Comparison of ENCODE assay signal across 11 mouse cellular contexts in genomic region chr16:37728674-37729073, GRCm38 (mm10). TPM values are rescaled to one million over a fixed set of nuclear protein-coding genes. Genes with fewer than 3 reads are reported as not detected.
DNase-seq lines count a peak whose midpoint lies in the region; ATAC-seq and TF ChIP-seq lines count a peak whose summit lies in the region.
"Had no signal": no experiment of that assay in that cellular context is flagged by ENCODE, and none has a peak within 500 bp of the region (broad histone marks: within the 10 kb centered on the region; RNA-seq: fewer than 3 reads in every experiment).

No protein-coding gene starts in this region.

- H3K36me3 ChIP-seq in heart, postnatal 0 days (replicated peaks; ENCODE audit: control insufficient read depth, insufficient read depth, low read length) = no peaks in the 10 kb centered on the region
- H3K36me3 ChIP-seq in myocyte (ENCODE audit: control insufficient read depth, insufficient read depth) = no peaks in the 10 kb centered on the region
- no peaks in the 10 kb centered on the region for H3K36me3 ChIP-seq in midbrain, embryonic 16.5 days (ENCODE audit: control insufficient read depth, insufficient read depth, low read length)
- H3K36me3 ChIP-seq: neural tube, embryonic 12.5 days had no signal

- no peaks in the 10 kb centered on the region for H3K27me3 ChIP-seq in heart, postnatal 0 days (ENCODE audit: control insufficient read depth, insufficient read depth, low read length)
- no peaks in the 10 kb centered on the region for H3K27me3 ChIP-seq in myocyte (ENCODE audit: control insufficient read depth, insufficient read depth, insufficient read length)
- H3K27me3 ChIP-seq in midbrain, embryonic 16.5 days (ENCODE audit: control insufficient read depth, insufficient read depth, low read depth, low read length) = no peaks in the 10 kb centered on the region
- H3K27me3 ChIP-seq: neural tube, embryonic 12.5 days had no signal

- TF ChIP-seq CTCF in lung, adult 2 months (IDR thresholded peaks at IDR 0.05; ENCODE audit: insufficient read depth, low read length) = no peak
- no peak for TF ChIP-seq CTCF in embryonic fibroblast, embryonic 13.5 days (IDR thresholded peaks at IDR 0.05; ENCODE audit: borderline replicate concordance, insufficient read depth, low read length)
- TF ChIP-seq CTCF in heart, postnatal 0 days (IDR thresholded peaks at IDR 0.05; ENCODE audit: low read depth) = no peak

- peak; percentile 64 for ATAC-seq in heart, postnatal 0 days (ENCODE audit: insufficient read depth, low read depth)
- ATAC-seq in midbrain, embryonic 16.5 days = no peak

- peak; percentile 32 to 59 for DNase-seq in lung, adult 18-20 months
- no peak for DNase-seq in lung, adult 2 months
- peak; percentile 76 for DNase-seq in heart, postnatal 0 days (ENCODE audit: low spot score)
- no peak for DNase-seq in right cerebral cortex, postnatal 10 days (ENCODE audit: low spot score in 2 of 2)
- DNase-seq in left cerebral cortex, adult 8-10 months (ENCODE audit: low spot score in 2 of 2) = no peak
- DNase-seq: kidney, adult 9 months had no signal

- no peak overlapping the region for H3ac ChIP-seq in myocyte (ENCODE audit: control insufficient read depth, insufficient read length)

- no peak for TF ChIP-seq POLR2A in lung, adult 2 months (IDR thresholded peaks at IDR 0.05; ENCODE audit: borderline replicate concordance, extremely low read depth, low read depth, low read length)
- TF ChIP-seq POLR2A in embryonic fibroblast, embryonic 13.5 days (IDR thresholded peaks at IDR 0.05; ENCODE audit: low read depth, low read length) = no peak
- no peak for TF ChIP-seq POLR2A in myocyte (IDR thresholded peaks at IDR 0.05; ENCODE audit: insufficient read length, low read depth)

- peak overlapping the region; percentile 100 for H3K27ac ChIP-seq in embryonic fibroblast, embryonic 13.5 days (ENCODE audit: insufficient read depth, low read length)
- peak overlapping the region; percentile 79 for H3K27ac ChIP-seq in heart, postnatal 0 days (ENCODE audit: low read depth)
- H3K27ac ChIP-seq in midbrain, embryonic 16.5 days (ENCODE audit: low read length) = no peak overlapping the region
- H3K27ac ChIP-seq: neural tube, embryonic 12.5 days had no signal

- H3K9me3 ChIP-seq in heart, postnatal 0 days (replicated peaks; ENCODE audit: control insufficient read depth, low read length) = no peaks in the 10 kb centered on the region
- no peaks in the 10 kb centered on the region for H3K9me3 ChIP-seq in midbrain, embryonic 16.5 days (replicated peaks; ENCODE audit: control insufficient read depth, low read length, poor library complexity, severe bottlenecking)
- H3K9me3 ChIP-seq: neural tube, embryonic 12.5 days had no signal

- no peak for TF ChIP-seq EP300 in heart, postnatal 0 days (IDR thresholded peaks at IDR 0.05; ENCODE audit: low read depth)

- WGBS in lung, adult 2 months = 60% methylated on average over 1 of the region's 1 CpGs
- 28% methylated on average over 1 of the region's 1 CpGs for WGBS in heart, postnatal 0 days
- 72% methylated on average over 1 of the region's 1 CpGs for WGBS in midbrain, embryonic 16.5 days

- no peak overlapping the region for H3K4me2 ChIP-seq in heart, postnatal 0 days (ENCODE audit: low read depth, low read length)
- H3K4me2 ChIP-seq in myocyte (ENCODE audit: low read depth) = no peak overlapping the region
- no peak overlapping the region for H3K4me2 ChIP-seq in midbrain, embryonic 16.5 days (ENCODE audit: low read length)
- H3K4me2 ChIP-seq: neural tube, embryonic 12.5 days had no signal

- H3K79me2 ChIP-seq in myocyte (ENCODE audit: control insufficient read depth, insufficient read depth) = no peaks in the 10 kb centered on the region

- H3K4me3 ChIP-seq in lung, adult 2 months (replicated peaks; ENCODE audit: extremely low read depth, low read depth, low read length) = no peak overlapping the region
- no peak overlapping the region for H3K4me3 ChIP-seq in embryonic fibroblast, embryonic 13.5 days (ENCODE audit: insufficient read depth, low read length)
- H3K4me3 ChIP-seq in heart, postnatal 0 days (ENCODE audit: low read depth, low read length) = no peak overlapping the region
- H3K4me3 ChIP-seq in myocyte = no peak overlapping the region
- no peak overlapping the region for H3K4me3 ChIP-seq in midbrain, embryonic 16.5 days (ENCODE audit: low read depth, low read length)
- H3K4me3 ChIP-seq: megakaryocyte, embryonic 14.5 days; neural tube, embryonic 12.5 days had no signal

- no peak overlapping the region for H3K9ac ChIP-seq in heart, postnatal 0 days (replicated peaks; ENCODE audit: low read depth, low read length)
- H3K9ac ChIP-seq in midbrain, embryonic 16.5 days (ENCODE audit: low read depth, low read length) = no peak overlapping the region
- H3K9ac ChIP-seq: neural tube, embryonic 12.5 days had no signal

- H3K4me1 ChIP-seq in lung, adult 2 months (ENCODE audit: control insufficient read depth, insufficient read depth, low read length) = no peaks in the 10 kb centered on the region; the same call in 1 of the 2 replicates
- H3K4me1 ChIP-seq in embryonic fibroblast, embryonic 13.5 days (ENCODE audit: control insufficient read depth, insufficient read depth, low read length) = peaks cover 23% of the 10 kb centered on the region
- H3K4me1 ChIP-seq in heart, postnatal 0 days (ENCODE audit: control insufficient read depth, insufficient read depth) = peaks cover 27% of the 10 kb centered on the region
- no peaks in the 10 kb centered on the region for H3K4me1 ChIP-seq in midbrain, embryonic 16.5 days (ENCODE audit: control insufficient read depth, insufficient read depth, low read length)
- H3K4me1 ChIP-seq: neural tube, embryonic 12.5 days had no signal

TF ChIP-seq in myocyte, 11 proteins besides CTCF, POLR2A, EP300 and RAD21:
- TF ChIP-seq REST (IDR thresholded peaks at IDR 0.05; ENCODE audit: insufficient read depth, insufficient read length) = no peak
- no peak for TF ChIP-seq TCF12 (IDR thresholded peaks at IDR 0.05; ENCODE audit: insufficient read depth, poor library complexity, severe bottlenecking)
- TF ChIP-seq CEBPB (IDR thresholded peaks at IDR 0.05; ENCODE audit: insufficient read depth, poor library complexity, severe bottlenecking) = peak; percentile 95

RNA-seq across cellular contexts. Expression of gene Fstl1, which starts 48.0 kb away (rescaled TPM):
- polyA plus RNA-seq in lung, adult 2 months (2012; rRNA removed) = 36.0 and 44.5 TPM in 2 replicates
- 1,166 and 1,394 TPM in 2 replicates for polyA plus RNA-seq in embryonic fibroblast, embryonic 13.5 days (2011; ENCODE audit: insufficient read length, low read depth, missing spikeins)
- total RNA-seq in heart, postnatal 0 days (2014; rRNA removed; ENCODE audit: low replicate concordance) = 289 and 316 TPM in 2 replicates
- 271 and 272 TPM in 2 replicates for polyA plus RNA-seq in heart, postnatal 0 days (2015; fragmentation: Nextera tagmentation; extraction: Ambion mirVana)
- polyA plus RNA-seq in myocyte (2012; fragmentation: generic; extraction: Trizol) = 134 TPM
- 69.2 and 74.3 TPM in 2 replicates for polyA plus RNA-seq in midbrain, embryonic 16.5 days (2015; fragmentation: Nextera tagmentation; extraction: Ambion mirVana)
- 10 to 100 TPM; 31.0 to 39.0 (median 36.1) TPM for total RNA-seq in left cerebral cortex, adult 8-10 months (2022)

Comparison
In these comparisons a context has a peak if more than half of its experiments do, and no peak if none do; other contexts are left out.
1. DNase-seq: peak in lung, adult 18-20 months (2 of 2) and heart, postnatal 0 days (single experiment); none in lung, adult 2 months (single experiment), right cerebral cortex, postnatal 10 days (0 of 2) and left cerebral cortex, adult 8-10 months (0 of 2).